Mouse (Mus musculus): ENCODE measurements at regions not wholly inside any gene's neighbourhood (a gene's known extent, or its start where the extent isn't known, plus 50 kb on each side); places are given as distances from the start of the nearest gene placed in this dataset.

- TF ChIP-seq POLR2A (IDR thresholded peaks at IDR 0.05; ENCODE audit: control insufficient read depth in 1 of 2, insufficient read depth in 1 of 2, low read depth in 1 of 2, low read length in 2 of 2, poor library complexity in 1 of 2) (no peak), ZMIZ1 (IDR thresholded peaks at IDR 0.05; ENCODE audit: low read depth, low read length) (no peak), MAZ (IDR thresholded peaks at IDR 0.05; ENCODE audit: low read depth, low read length) (no peak), USF1 (IDR thresholded peaks at IDR 0.05; ENCODE audit: low read depth, low read length) (no peak), MAX (IDR thresholded peaks at IDR 0.05; ENCODE audit: low read length) (no peak), TBP (IDR thresholded peaks at IDR 0.05; ENCODE audit: low read depth, low read length) (no peak), JUND (IDR thresholded peaks at IDR 0.05; ENCODE audit: low read depth, low read length) (no peak), E2F4 (IDR thresholded peaks at IDR 0.05; ENCODE audit: borderline replicate concordance, low read depth, low read length) (no peak), ZNF384 (IDR thresholded peaks at IDR 0.05; ENCODE audit: low read depth, low read length) (no peak), SMC3 (IDR thresholded peaks at IDR 0.05; ENCODE audit: low read depth, low read length) (no peak), EP300 (IDR thresholded peaks at IDR 0.05; ENCODE audit: low read depth in 1 of 2, low read length in 2 of 2) (no peak)
Measured at GRCm38 (mm10) chr14:61809716-61810437, 202.6 kb downstream of the Kcnrg start.

All from MEL (cell line).